Mouse (Mus musculus): ENCODE data around the gene Gins2. TPM values are rescaled to one million over a fixed set of nuclear protein-coding genes. Genes with fewer than 3 reads are reported as not detected.

The Gins2 gene
- total and polyA plus RNA-seq, 3 experiments, result 50.0 to 129 (median 61.2) TPM

DNA sequence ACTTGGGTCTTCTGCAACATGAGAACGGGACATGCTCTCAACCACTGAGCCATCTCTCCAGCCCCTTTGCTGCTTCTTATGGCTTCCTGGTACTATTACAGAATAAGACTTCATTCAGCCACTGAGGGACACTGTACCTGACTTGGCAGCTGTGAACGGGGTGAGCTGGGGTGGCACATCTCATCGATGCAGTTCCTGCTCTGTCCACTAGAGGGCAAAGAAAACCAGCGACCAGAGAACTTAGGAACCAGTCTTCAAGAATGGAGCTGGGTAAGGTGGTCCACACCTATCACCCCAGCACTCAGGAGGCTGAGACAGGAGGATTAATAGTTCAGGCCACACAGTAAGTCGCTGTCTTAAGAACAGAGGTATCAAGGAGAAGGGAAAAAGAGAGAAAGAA, 6.9 kb upstream of the Gins2 start:
- H3K4me2 ChIP-seq (ENCODE audit: insufficient read depth, low read depth, poor library complexity, severe bottlenecking), result no peak overlapping the region
- TF ChIP-seq SMC3 (IDR thresholded peaks at IDR 0.05; ENCODE audit: low read depth, low read length), result peak; percentile 56
- TF ChIP-seq ZMIZ1 (IDR thresholded peaks at IDR 0.05; ENCODE audit: low read depth, low read length), result no peak
- TF ChIP-seq NELFE (IDR thresholded peaks at IDR 0.05; ENCODE audit: low read depth, low read length), result no peak
- TF ChIP-seq MAFK (IDR thresholded peaks at IDR 0.05; ENCODE audit: insufficient replicate concordance, low read length), result no peak
- TF ChIP-seq BHLHE40 (IDR thresholded peaks at IDR 0.05; ENCODE audit: low read depth, low read length), result no peak
- peak; percentile 40 for TF ChIP-seq RAD21 (IDR thresholded peaks at IDR 0.05; ENCODE audit: low read depth, low read length)
- no peak for TF ChIP-seq POLR2A (IDR thresholded peaks at IDR 0.05; ENCODE audit: low read depth, low read length)
- TF ChIP-seq MAX (IDR thresholded peaks at IDR 0.05; ENCODE audit: low read length), result no peak
- TF ChIP-seq ZNF384 (IDR thresholded peaks at IDR 0.05; ENCODE audit: low read depth, low read length), result no peak
- no peak for TF ChIP-seq HCFC1 (IDR thresholded peaks at IDR 0.05; ENCODE audit: low read depth, low read length)
- TF ChIP-seq CTCF (conservative IDR thresholded peaks at IDR 0.05 in 1 of 2, IDR thresholded peaks at IDR 0.05 in 1 of 2; ENCODE audit: low read depth in 2 of 2, low read length in 2 of 2), result peak; percentile 79 to 95
- TF ChIP-seq IRF4 (IDR thresholded peaks at IDR 0.05; ENCODE audit: low read depth, low read length), result no peak
- TF ChIP-seq JUND (conservative IDR thresholded peaks at IDR 0.05; ENCODE audit: low read depth, low read length), result no peak
- no peak for TF ChIP-seq JUN (IDR thresholded peaks at IDR 0.05; ENCODE audit: insufficient read depth, low read depth, low read length)
- no peak for TF ChIP-seq TBP (conservative IDR thresholded peaks at IDR 0.05; ENCODE audit: low read depth, low read length)
- no peak overlapping the region for H3K27ac ChIP-seq (ENCODE audit: insufficient read depth, low read depth)
- DNase-seq (ENCODE audit: extremely low read depth), result peak; percentile 71
- dilution Hi-C loops (cut with MboI; ENCODE audit: extremely low pct_ligation_motif_present, extremely low pct_unique_long_range_greater_than_20kb, low sequenced_read_pairs) (no loop called here), in situ Hi-C loops (cut with MboI; ENCODE audit: low pct_ligation_motif_present, low pct_unique_long_range_greater_than_20kb, low sequenced_read_pairs) (no loop called here)
- no peak overlapping the region for H3K9ac ChIP-seq (ENCODE audit: insufficient read depth, low read depth)
- H3K4me1 ChIP-seq (ENCODE audit: control insufficient read depth in 1 of 2, insufficient read depth in 2 of 2), result 0 out of 4 replicates have a peak, but pooled peaks cover 0 to 3% of the 10 kb centered on the region in 2 experiments
- H3K36me3 ChIP-seq (replicated peaks in 1 of 2; ENCODE audit: control insufficient read depth in 1 of 2, insufficient read depth in 1 of 2, low read length in 1 of 2), result no peaks in the 10 kb centered on the region
- H3K27me3 ChIP-seq (replicated peaks), result peaks cover 14% of the 10 kb centered on the region
- H3K9me3 ChIP-seq (replicated peaks; ENCODE audit: low read length), result peaks cover 6% of the 10 kb centered on the region
- H3K4me3 ChIP-seq (replicated peaks in 1 of 3; ENCODE audit: low read depth in 2 of 3, low read length in 2 of 3, poor library complexity in 1 of 3), result no peak overlapping the region
- no peaks in the 10 kb centered on the region for H3K79me2 ChIP-seq (replicated peaks; ENCODE audit: control insufficient read depth, extremely low read depth, insufficient read depth, poor library complexity, severe bottlenecking)

DNA sequence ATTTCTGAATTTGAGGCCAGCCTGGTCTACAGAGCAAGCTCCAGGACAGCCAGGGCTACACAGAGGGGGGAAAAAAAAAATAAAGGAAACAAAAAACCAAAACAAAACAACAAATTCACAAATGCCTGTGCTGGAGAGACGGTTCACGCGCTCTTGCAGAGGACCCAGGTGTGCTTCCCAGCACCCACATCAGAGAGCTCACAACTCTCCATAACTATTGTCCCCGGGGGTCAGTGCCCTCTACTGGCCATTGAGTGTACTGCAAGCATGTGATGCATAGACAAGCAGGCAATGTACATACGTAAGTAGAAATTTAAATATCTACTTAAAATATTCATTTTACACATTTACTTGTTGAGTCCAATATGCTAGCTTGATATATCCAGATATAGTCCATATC, 5.5 kb upstream of the Gins2 start:
- Histone ChIP-seq H3K9me3 (replicated peaks; ENCODE audit: low read length) (peaks cover 6% of the 10 kb centered on the region), H3K4me1 (ENCODE audit: control insufficient read depth in 1 of 2, insufficient read depth in 2 of 2) (peaks cover 0 to 10% of the 10 kb centered on the region in 2 experiments; a peak in 2 of 4 replicates), H3K4me3 (replicated peaks in 1 of 3; ENCODE audit: low read depth in 2 of 3, low read length in 2 of 3, poor library complexity in 1 of 3) (no peak overlapping the region), H3K36me3 (replicated peaks in 1 of 2; ENCODE audit: control insufficient read depth in 1 of 2, insufficient read depth in 1 of 2, low read length in 1 of 2) (no peaks in the 10 kb centered on the region), H3K9ac (ENCODE audit: insufficient read depth, low read depth) (no peak overlapping the region), H3K4me2 (ENCODE audit: insufficient read depth, low read depth, poor library complexity, severe bottlenecking) (no peak overlapping the region), H3K27ac (ENCODE audit: insufficient read depth, low read depth) (no peak overlapping the region), H3K79me2 (replicated peaks; ENCODE audit: control insufficient read depth, extremely low read depth, insufficient read depth, poor library complexity, severe bottlenecking) (no peaks in the 10 kb centered on the region), H3K27me3 (replicated peaks) (peaks cover 14% of the 10 kb centered on the region)
- peak; percentile 24 for DNase-seq (ENCODE audit: extremely low read depth)
- TF ChIP-seq TCF12 (IDR thresholded peaks at IDR 0.05; ENCODE audit: low read depth, low read length) (no peak), CTCF (conservative IDR thresholded peaks at IDR 0.05 in 1 of 2, IDR thresholded peaks at IDR 0.05 in 1 of 2; ENCODE audit: low read depth in 2 of 2, low read length in 2 of 2) (peak; percentile 39 to 49; a peak in 3 of 4 replicates)
- dilution Hi-C loops (cut with MboI; ENCODE audit: extremely low pct_ligation_motif_present, extremely low pct_unique_long_range_greater_than_20kb, low sequenced_read_pairs), result no loop called here
- in situ Hi-C loops (cut with MboI; ENCODE audit: low pct_ligation_motif_present, low pct_unique_long_range_greater_than_20kb, low sequenced_read_pairs), result no loop called here

Measured in CH12.LX (cell line).